Mouse (Mus musculus) C2C12 (cell line): ENCODE data around the gene Cox17. TPM values are rescaled to one million over a fixed set of nuclear protein-coding genes. Genes with fewer than 3 reads are reported as not detected.

ENCODE experiments used
- H3K27me3 ChIP-seq: one replicate; pipeline ENCODE4 v1.6.1; 2011; ENCODE audit not compliant: control insufficient read depth, insufficient read depth, insufficient read length
- H3K36me3 ChIP-seq: one replicate; pipeline ENCODE4 v1.6.1; 2011; ENCODE audit not compliant: control insufficient read depth, insufficient read depth
- H3K4me3 ChIP-seq: one replicate; pipeline ENCODE4 v1.5.1; 2011; ENCODE audit warnings: mild to moderate bottlenecking, control low read depth; ENCODE audit not compliant: poor library complexity, insufficient read depth, severe bottlenecking
- H3K79me2 ChIP-seq: one replicate; pipeline ENCODE4 v1.6.1; 2011; ENCODE audit not compliant: control insufficient read depth, insufficient read depth
- H3K79me3 ChIP-seq: one replicate; pipeline ENCODE4 v1.6.1; 2011; ENCODE audit warnings: low read depth, control low read depth
- H3ac ChIP-seq: one replicate; pipeline ENCODE3; 2011; ENCODE audit warnings: low read depth; ENCODE audit not compliant: control insufficient read depth, insufficient read length
- CEBPB ChIP-seq: IDR thresholded peaks from one replicate; pipeline ENCODE4 v1.6.1; 2011; ENCODE audit warnings: low read depth, mild to moderate bottlenecking, control low read depth, moderate library complexity
- CTCF ChIP-seq: IDR thresholded peaks from one replicate; pipeline ENCODE4 v1.5.1; 2011; ENCODE audit not compliant: control insufficient read depth, insufficient read depth, insufficient read length
- FOSL1 ChIP-seq: IDR thresholded peaks from one replicate; pipeline ENCODE4 v1.8.0; 2011; ENCODE audit warnings: mild to moderate bottlenecking, low read length; ENCODE audit not compliant: poor library complexity, insufficient read depth, severe bottlenecking
- MAX ChIP-seq: IDR thresholded peaks from one replicate; pipeline ENCODE4 v1.6.1; 2011; ENCODE audit warnings: mild to moderate bottlenecking, control low read depth
- MYOD1 ChIP-seq: IDR thresholded peaks from one replicate; pipeline ENCODE4 v1.6.1; 2011; ENCODE audit warnings: low read depth; ENCODE audit not compliant: control insufficient read depth, insufficient read length
- MYOG ChIP-seq: IDR thresholded peaks from one replicate; pipeline ENCODE4 v1.6.1; 2011; ENCODE audit not compliant: control insufficient read depth, insufficient read length; ENCODE audit errors: extremely low read depth
- USF1 ChIP-seq: IDR thresholded peaks from one replicate; pipeline ENCODE4 v1.6.1; 2011; ENCODE audit warnings: low read depth, mild to moderate bottlenecking, control low read depth, moderate library complexity
- polyA plus RNA-seq: library from polyadenylated mRNA; unstranded; fragments of >200 nt; fragmentation: generic; extraction: Trizol; gene quantifications from one replicate; pipeline ENCODE4 v1.2.1, GENCODE M21; 2012; ENCODE audit warnings: missing spikeins

Gene Cox17
- polyA plus RNA-seq, 1 experiment, result 404 TPM

DNA sequence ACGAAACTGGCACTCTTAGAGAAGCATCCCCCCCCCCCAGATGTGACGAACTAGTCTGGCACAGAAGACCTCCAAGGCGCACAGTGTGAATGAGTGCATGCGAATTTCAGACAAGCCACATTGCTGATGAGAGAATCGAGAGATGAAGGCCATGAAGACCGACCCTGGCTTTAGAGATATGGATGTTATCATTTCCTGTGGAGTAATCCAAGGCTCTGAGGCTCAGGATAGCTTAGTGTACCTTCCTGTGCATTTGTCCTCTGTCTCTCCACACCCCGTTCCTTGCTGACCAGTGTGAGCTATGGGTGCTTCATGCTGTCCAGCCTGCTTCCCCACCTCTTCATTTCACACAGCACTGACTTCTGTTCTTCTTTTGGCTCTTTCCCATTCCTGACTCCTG, 28.4 kb downstream of the Cox17 start:
- H3K27me3 ChIP-seq, result no peaks in the 10 kb centered on the region
- H3K36me3 ChIP-seq, result no peaks in the 10 kb centered on the region
- H3K79me2 ChIP-seq, result no peaks in the 10 kb centered on the region
- H3ac ChIP-seq, result no peak overlapping the region
- TF ChIP-seq USF1, result no peak
- no peak for TF ChIP-seq CTCF
- no peak for TF ChIP-seq MYOD1
- no peak for TF ChIP-seq MAX
- no peak for TF ChIP-seq MYOG
- TF ChIP-seq CEBPB, result no peak
- no peak for TF ChIP-seq FOSL1
- H3K79me3 ChIP-seq, result no peaks in the 10 kb centered on the region
- no peak overlapping the region for H3K4me3 ChIP-seq

DNA sequence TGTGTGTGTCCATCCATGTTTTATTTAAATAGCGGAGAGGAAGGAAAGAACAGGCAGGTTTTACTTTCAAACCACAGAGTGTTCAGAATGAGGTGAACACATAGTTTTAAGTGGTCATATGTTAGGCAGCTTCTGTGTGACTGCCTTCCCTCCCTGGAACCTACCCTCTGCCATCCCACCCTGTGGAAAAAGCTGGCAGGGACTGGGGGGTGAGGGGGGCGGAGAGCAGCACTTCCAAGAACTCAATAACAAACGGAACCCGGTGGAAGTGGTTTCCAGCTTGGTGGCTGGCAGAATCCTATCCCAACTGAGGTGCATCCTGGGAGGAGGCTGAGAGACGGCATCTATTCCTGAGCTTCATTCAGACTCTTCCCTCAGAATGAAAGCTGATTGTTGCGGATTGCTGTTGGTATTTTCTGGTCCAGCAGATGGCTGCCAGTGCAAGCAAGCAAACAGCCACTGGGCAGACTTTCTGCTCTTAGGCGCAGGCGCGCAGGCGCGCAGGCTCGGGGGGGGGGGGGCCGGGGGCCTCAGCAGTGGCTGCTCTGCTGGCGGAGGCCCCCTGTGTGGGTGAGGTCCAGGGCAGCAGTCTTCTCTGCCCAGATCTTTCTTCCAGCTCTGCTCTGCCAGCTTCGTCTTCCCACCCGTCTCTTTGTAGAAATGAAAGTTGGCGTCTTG, 29.5 kb downstream of the Cox17 start:
- Histone ChIP-seq H3K36me3 (no peaks in the 10 kb centered on the region), H3K27me3 (no peaks in the 10 kb centered on the region), H3ac (no peak overlapping the region), H3K79me3 (no peaks in the 10 kb centered on the region), H3K79me2 (no peaks in the 10 kb centered on the region), H3K4me3 (no peak overlapping the region)
- TF ChIP-seq MYOG (no peak), MYOD1 (no peak), MAX (no peak), CEBPB (no peak), USF1 (no peak), FOSL1 (no peak), CTCF (no peak)

DNA sequence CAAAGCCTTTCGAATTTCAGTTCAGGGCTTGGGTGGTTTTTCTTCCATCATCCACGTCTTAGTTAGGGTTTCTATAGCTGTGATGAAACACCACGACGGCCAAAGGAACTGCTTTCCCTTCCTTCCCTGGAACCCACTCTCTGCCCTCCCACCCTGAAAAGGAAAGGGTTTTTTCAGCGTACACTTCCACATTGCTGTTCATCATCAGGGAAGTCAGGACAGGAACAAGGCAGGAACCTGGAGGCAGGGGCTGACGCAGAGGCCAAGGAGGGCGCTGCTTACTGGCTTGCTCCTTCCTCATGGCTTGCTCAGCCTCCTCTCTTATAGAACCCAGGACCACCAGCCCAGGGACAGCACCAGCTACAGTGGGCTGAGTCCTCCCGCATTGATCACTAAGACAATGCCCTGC, 30.1 kb downstream of the Cox17 start:
- no peaks in the 10 kb centered on the region for H3K79me2 ChIP-seq
- no peaks in the 10 kb centered on the region for H3K79me3 ChIP-seq
- no peaks in the 10 kb centered on the region for H3K27me3 ChIP-seq
- H3ac ChIP-seq, result no peak overlapping the region
- TF ChIP-seq CTCF, result no peak
- TF ChIP-seq CEBPB, result no peak
- TF ChIP-seq USF1, result no peak
- TF ChIP-seq FOSL1, result no peak
- TF ChIP-seq MYOD1, result no peak
- no peak for TF ChIP-seq MAX
- TF ChIP-seq MYOG, result no peak
- no peaks in the 10 kb centered on the region for H3K36me3 ChIP-seq
- H3K4me3 ChIP-seq, result no peak overlapping the region

- Histone ChIP-seq H3K27me3 (no peaks in the 10 kb centered on the region), H3K36me3 (no peaks in the 10 kb centered on the region), H3K79me3 (no peaks in the 10 kb centered on the region), H3K4me3 (no peak overlapping the region), H3K79me2 (no peaks in the 10 kb centered on the region), H3ac (no peak overlapping the region)
- TF ChIP-seq CTCF (no peak), MAX (no peak), MYOD1 (no peak), MYOG (no peak), USF1 (no peak), FOSL1 (no peak)
Observed at GRCm38 (mm10) chr16:38377546-38377945, 30.8 kb downstream of the Cox17 start.

GRCm38 (mm10) chr16:38378591-38378990, 31.8 kb downstream of the Cox17 start:
- no peak for TF ChIP-seq CEBPB
- no peak for TF ChIP-seq CTCF
- TF ChIP-seq MYOD1, result no peak
- no peak for TF ChIP-seq FOSL1
- no peak for TF ChIP-seq MYOG
- TF ChIP-seq USF1, result no peak
- no peak for TF ChIP-seq MAX
- Histone ChIP-seq H3K79me3 (no peaks in the 10 kb centered on the region), H3ac (no peak overlapping the region), H3K27me3 (no peaks in the 10 kb centered on the region), H3K36me3 (no peaks in the 10 kb centered on the region), H3K79me2 (no peaks in the 10 kb centered on the region), H3K4me3 (no peak overlapping the region)
